Mouse (Mus musculus): ENCODE measurements around the gene Dnmt3b.
A peak's percentile ranks its signal among the peaks of the same experiment; 100 is the strongest.
"Not testable (repeated sequence)": the region's sequence is repeated elsewhere in the genome, so short reads cannot be mapped to it uniquely, and the experiment has no call there.

Gene Dnmt3b

GRCm38 (mm10) chr2:153717861-153718260 is 68.6 kb downstream of the Dnmt3b start:
- DNase-seq, result not testable (repeated sequence)

- DNase-seq, result no peak
These were observed 73.8 kb downstream of the Dnmt3b start for GRCm38 (mm10) chr2:153723098-153723497.

GRCm38 (mm10) chr2:153724424-153724823 is 75.2 kb downstream of the Dnmt3b start:
- no peak for DNase-seq

GRCm38 (mm10) chr2:153724871-153725270 is 75.6 kb downstream of the Dnmt3b start:
- no peak for DNase-seq

GRCm38 (mm10) chr2:153725291-153725690 is 76.0 kb downstream of the Dnmt3b start:
- no peak for DNase-seq

- peak; percentile 15 for DNase-seq
These were observed 84.8 kb downstream of the Dnmt3b start for GRCm38 (mm10) chr2:153734033-153734432.
